Mouse (Mus musculus) embryonic facial prominence, embryonic 11.5 days (tissue): ENCODE data around the gene Gm12394. TPM values are rescaled to one million over a fixed set of nuclear protein-coding genes. Genes with fewer than 3 reads are reported as not detected.

Experiments used
- ATAC-seq: fragments of 200-750 bp; cut with Nextera tagmentation; replicated peaks from 2 replicates; pipeline ENCODE4 v1.8.0; 2017; ENCODE audit warnings: low read depth; ENCODE audit not compliant: insufficient number of reproducible peaks, low FRiP score, low TSS enrichment
- DNase-seq: peaks from one replicate; pipeline ENCODE4 v3.0.0-alpha.2; 2015; ENCODE audit warnings: low spot score
- H3K27ac ChIP-seq: fragments of 300-500 bp; sonication (generic); replicated peaks from 2 replicates; pipeline ENCODE4 v1.5.1; 2014; ENCODE audit warnings: mild to moderate bottlenecking, low read depth, low read length, control low read depth
- H3K27me3 ChIP-seq: fragments of 300-500 bp; sonication (generic); 2 replicates; pipeline ENCODE4 v1.6.1; 2014; ENCODE audit warnings: mild to moderate bottlenecking, low read length, moderate library complexity, mixed read lengths; ENCODE audit not compliant: control insufficient read depth, insufficient read depth
- H3K36me3 ChIP-seq: fragments of 300-500 bp; sonication (generic); replicated peaks from 2 replicates; pipeline ENCODE4 v1.6.1; 2014; ENCODE audit warnings: low read depth, mild to moderate bottlenecking, low read length, moderate library complexity, mixed read lengths; ENCODE audit not compliant: control insufficient read depth, insufficient read depth
- H3K4me1 ChIP-seq: fragments of 300-500 bp; sonication (generic); 2 replicates; pipeline ENCODE4 v1.6.1; 2014; ENCODE audit warnings: low read length, mixed read lengths; ENCODE audit not compliant: control insufficient read depth, insufficient read depth
- H3K4me2 ChIP-seq: fragments of 300-500 bp; sonication (generic); 2 replicates; pipeline ENCODE4 v1.6.1; 2014; ENCODE audit warnings: low read depth, mild to moderate bottlenecking, control low read depth, low read length, moderate library complexity
- H3K4me3 ChIP-seq: fragments of 300-500 bp; sonication (generic); 2 replicates; pipeline ENCODE4 v1.5.1; 2014; ENCODE audit warnings: low read depth, low read length, control low read depth
- H3K9ac ChIP-seq: fragments of 300-500 bp; sonication (generic); replicated peaks from 2 replicates; pipeline ENCODE4 v1.6.1; 2014; ENCODE audit warnings: mild to moderate bottlenecking, control low read depth, low read length
- H3K9me3 ChIP-seq: fragments of 300-500 bp; sonication (generic); replicated peaks from 2 replicates; pipeline ENCODE4 v1.6.1; 2016; ENCODE audit warnings: mild to moderate bottlenecking, low read length, inconsistent platforms, mixed read lengths; ENCODE audit not compliant: control insufficient read depth
- WGBS: fragments of 180-500 bp; shearing (Covaris S2); extraction: QIAGEN DNeasy Blood & Tissue Kit; methylation state at CpG from one replicate; pipeline ENCODE4 v1.1.7; 2014; 5-methylcytosine and 5-hydroxymethylcytosine counted together
- polyA plus RNA-seq: library from polyadenylated mRNA; unstranded; fragments of >200 nt; fragmentation: Nextera tagmentation; extraction: Ambion mirVana; gene quantifications from 2 replicates; pipeline ENCODE4 v1.2.1, GENCODE M21; 2014

The Gm12394 gene
- polyA plus RNA-seq, 1 experiment from 2014 or later: 0.25 TPM

DNA sequence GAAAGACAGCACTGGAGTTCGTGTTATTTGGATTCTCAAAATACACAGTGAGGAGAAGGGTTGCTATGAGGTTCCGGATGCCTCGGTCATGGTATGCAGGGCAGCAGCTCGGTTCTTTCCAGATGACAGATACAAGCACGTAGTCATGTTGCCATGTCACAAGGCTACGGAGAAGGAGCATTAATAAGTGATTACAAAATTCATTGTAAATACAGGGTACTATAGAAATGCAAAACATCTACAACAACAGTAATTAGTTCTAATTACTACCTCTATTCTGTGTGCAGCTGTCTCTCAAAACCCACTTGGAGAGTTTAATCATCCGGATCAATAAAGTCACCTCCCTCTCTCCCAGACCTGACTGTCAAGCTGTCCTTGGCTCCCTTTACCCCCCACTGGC, 38.5 kb upstream of the Gm12394 start:
- no peaks in the 10 kb centered on the region for H3K36me3 ChIP-seq
- 67% methylated on average over 7 of the region's 7 CpGs for whole genome bisulfite sequencing
- no peak overlapping the region for H3K4me3 ChIP-seq
- ATAC-seq (no peak), DNase-seq (no peak)
- no peak overlapping the region for H3K9ac ChIP-seq
- no peaks in the 10 kb centered on the region for H3K27me3 ChIP-seq
- no peaks in the 10 kb centered on the region for H3K4me1 ChIP-seq
- H3K9me3 ChIP-seq: no peaks in the 10 kb centered on the region
- H3K4me2 ChIP-seq: no peak overlapping the region
- no peak overlapping the region for H3K27ac ChIP-seq

DNA sequence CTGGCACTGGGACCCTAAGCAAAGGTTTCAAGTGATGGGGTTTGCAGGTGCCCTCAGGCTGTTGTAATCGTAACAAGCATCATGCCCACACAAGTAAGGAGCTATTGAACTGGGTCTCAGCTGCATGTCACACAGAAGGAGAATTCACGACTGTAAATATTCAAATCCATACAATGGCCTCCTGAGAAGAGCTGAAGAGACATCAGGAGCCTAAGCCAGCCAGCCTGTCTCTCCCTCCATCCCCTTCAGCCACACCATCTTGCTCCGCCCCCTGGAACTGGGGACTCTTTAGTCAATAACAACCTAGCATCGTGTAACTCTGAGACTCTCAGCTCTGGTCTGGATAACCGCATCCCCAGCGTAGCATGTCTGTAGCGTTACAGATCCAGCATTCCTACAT, 34.6 kb upstream of the Gm12394 start:
- no peaks in the 10 kb centered on the region for H3K9me3 ChIP-seq
- no peak overlapping the region for H3K4me2 ChIP-seq
- no peaks in the 10 kb centered on the region for H3K27me3 ChIP-seq
- ATAC-seq: no peak
- H3K4me1 ChIP-seq: no peaks in the 10 kb centered on the region
- H3K4me3 ChIP-seq: no peak overlapping the region
- no peaks in the 10 kb centered on the region for H3K36me3 ChIP-seq
- H3K9ac ChIP-seq: no peak overlapping the region
- 62% methylated on average over 7 of the region's 7 CpGs for WGBS
- no peak for DNase-seq
- H3K27ac ChIP-seq: no peak overlapping the region

DNA sequence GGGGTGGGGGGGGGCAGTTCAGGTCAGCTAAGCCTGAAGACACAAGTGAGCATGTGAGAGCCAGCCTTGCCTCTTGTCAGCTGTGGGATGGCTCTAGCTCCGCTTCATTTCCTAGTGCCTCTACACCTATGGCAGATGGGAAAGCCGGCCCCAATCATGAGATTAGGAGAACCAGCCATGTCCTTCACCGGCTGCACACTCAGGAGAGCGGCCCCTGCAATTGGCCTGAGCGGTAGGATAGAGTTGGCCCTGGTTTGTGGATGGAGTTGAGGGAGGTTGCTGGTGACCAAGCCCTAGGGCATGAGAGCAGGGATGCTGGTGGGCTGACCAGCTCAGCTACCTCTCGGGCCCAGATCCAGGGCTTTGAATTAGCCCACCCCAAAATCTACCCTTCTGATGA, 32.2 kb upstream of the Gm12394 start:
- Histone ChIP-seq H3K4me2 (no peak overlapping the region), H3K9ac (no peak overlapping the region), H3K27ac (no peak overlapping the region), H3K36me3 (no peaks in the 10 kb centered on the region), H3K27me3 (no peaks in the 10 kb centered on the region), H3K4me3 (no peak overlapping the region), H3K4me1 (no peaks in the 10 kb centered on the region), H3K9me3 (no peaks in the 10 kb centered on the region)
- DNase-seq (no peak), ATAC-seq (no peak)
- WGBS: 93% methylated on average over 6 of the region's 6 CpGs

DNA sequence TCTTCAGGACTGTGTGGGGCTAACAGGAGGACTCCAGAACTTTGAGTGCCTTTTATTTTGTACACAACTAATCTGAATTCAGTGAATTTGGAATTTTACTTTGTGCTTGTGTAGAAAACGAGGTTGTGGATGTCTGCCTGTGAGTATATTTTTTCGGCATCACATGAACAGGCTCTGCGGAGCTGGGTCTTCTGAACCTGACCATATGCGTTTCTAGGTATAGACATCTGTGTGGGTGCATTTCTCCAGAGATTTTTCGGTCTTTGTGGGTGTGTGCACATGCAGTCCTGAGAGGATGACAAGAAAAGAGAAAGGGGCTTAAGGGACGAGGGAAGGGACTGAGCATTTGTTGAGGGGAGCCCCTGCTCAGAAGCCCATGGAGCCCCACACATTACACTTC, 30.4 kb upstream of the Gm12394 start:
- 88% methylated on average over 6 of the region's 6 CpGs for WGBS
- no peak for ATAC-seq
- H3K27ac ChIP-seq: no peak overlapping the region
- no peaks in the 10 kb centered on the region for H3K4me1 ChIP-seq
- no peak for DNase-seq
- H3K9ac ChIP-seq: no peak overlapping the region
- H3K9me3 ChIP-seq: no peaks in the 10 kb centered on the region
- no peak overlapping the region for H3K4me2 ChIP-seq
- no peaks in the 10 kb centered on the region for H3K27me3 ChIP-seq
- H3K36me3 ChIP-seq: no peaks in the 10 kb centered on the region
- H3K4me3 ChIP-seq: no peak overlapping the region

DNA sequence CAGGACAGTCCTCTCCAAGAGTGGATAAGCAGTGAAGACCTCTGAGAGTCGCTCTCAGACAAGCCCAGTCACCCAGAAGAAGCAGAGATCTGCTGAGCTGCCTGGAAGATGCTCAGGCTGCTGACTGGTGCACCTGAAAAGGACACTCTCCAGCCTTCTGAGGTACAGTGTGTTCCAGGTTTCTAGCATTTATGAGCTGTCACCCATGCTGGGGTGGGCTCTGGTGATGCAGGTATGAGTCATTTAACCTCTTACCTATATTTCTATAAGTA, 24.0 kb upstream of the Gm12394 start:
- Histone ChIP-seq H3K4me1 (no peaks in the 10 kb centered on the region), H3K4me3 (no peak overlapping the region), H3K4me2 (no peak overlapping the region), H3K9me3 (no peaks in the 10 kb centered on the region), H3K27me3 (no peaks in the 10 kb centered on the region), H3K27ac (no peak overlapping the region), H3K36me3 (no peaks in the 10 kb centered on the region), H3K9ac (no peak overlapping the region)
- WGBS: 36% methylated on average over 1 of the region's 1 CpGs
- DNase-seq (no peak), ATAC-seq (no peak)

- H3K4me3 ChIP-seq: no peak overlapping the region
- no peaks in the 10 kb centered on the region for H3K27me3 ChIP-seq
- no peak overlapping the region for H3K9ac ChIP-seq
- no peaks in the 10 kb centered on the region for H3K36me3 ChIP-seq
- H3K27ac ChIP-seq: no peak overlapping the region
- WGBS: 84% methylated on average over 16 of the region's 16 CpGs
- no peak overlapping the region for H3K4me2 ChIP-seq
- no peaks in the 10 kb centered on the region for H3K4me1 ChIP-seq
- H3K9me3 ChIP-seq: no peaks in the 10 kb centered on the region
- ATAC-seq (no peak), DNase-seq (no peak)
Measured at GRCm38 (mm10) chr4:42879829-42880676, 23.5 kb upstream of the Gm12394 start.

DNA sequence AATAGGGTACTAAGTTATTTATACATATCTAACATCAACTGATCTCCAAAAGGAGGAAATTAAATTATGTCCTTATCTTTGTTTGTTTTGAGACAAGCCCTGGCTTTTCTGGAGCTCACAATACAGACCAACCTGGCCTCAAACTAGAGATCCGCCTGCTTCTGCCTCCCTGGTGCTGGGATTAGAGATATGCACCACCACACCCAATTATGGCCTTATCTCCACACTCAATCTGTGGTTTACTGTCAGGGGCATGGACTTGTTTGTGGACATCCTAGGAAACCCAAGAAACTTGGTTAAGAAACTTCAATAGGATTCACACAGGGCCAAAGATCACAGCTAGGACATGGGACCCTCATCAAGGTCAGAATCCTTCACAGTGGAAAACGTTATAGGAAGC, 21.1 kb upstream of the Gm12394 start:
- Histone ChIP-seq H3K4me2 (no peak overlapping the region), H3K4me3 (no peak overlapping the region), H3K27ac (no peak overlapping the region), H3K4me1 (no peaks in the 10 kb centered on the region), H3K36me3 (no peaks in the 10 kb centered on the region), H3K9me3 (no peaks in the 10 kb centered on the region), H3K27me3 (no peaks in the 10 kb centered on the region), H3K9ac (no peak overlapping the region)
- ATAC-seq: no peak
- DNase-seq: no peak
- 75% methylated on average over 2 of the region's 2 CpGs for WGBS

DNA sequence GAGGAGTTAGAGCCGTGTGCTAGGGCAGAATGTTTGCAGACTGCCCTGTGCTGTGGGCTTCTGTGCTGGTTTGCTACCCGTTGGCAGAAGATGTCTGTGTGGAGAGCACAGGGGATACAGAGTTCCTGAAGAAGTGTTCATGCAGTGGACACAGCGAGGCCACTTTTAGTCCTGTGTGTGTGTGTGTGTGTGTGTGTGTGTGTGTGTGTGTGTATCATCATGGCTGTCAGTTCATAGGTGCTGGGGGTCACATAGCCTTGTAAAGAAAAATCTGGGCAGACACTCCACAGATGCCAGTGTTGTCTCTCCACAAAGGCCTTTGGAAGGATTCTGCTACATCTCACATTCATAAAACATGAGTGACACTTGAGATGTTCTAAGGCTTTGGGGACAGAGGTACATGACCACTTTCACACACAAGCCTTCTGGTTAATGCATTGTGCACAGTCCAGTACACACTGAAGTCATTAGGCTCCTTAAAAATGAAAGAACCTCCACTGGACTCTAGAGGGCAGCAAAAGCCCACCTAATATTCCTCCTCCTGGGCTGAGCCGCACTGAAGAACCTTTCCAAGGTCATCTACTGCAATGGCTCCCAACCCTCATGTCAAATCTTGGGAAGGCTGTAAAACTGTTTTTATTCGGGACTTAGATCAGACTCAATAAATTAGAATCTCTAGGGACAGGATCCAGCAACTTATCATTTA, 20.2 kb upstream of the Gm12394 start:
- no peaks in the 10 kb centered on the region for H3K27me3 ChIP-seq
- 35% methylated on average over 5 of the region's 5 CpGs for WGBS
- H3K36me3 ChIP-seq: no peaks in the 10 kb centered on the region
- no peak overlapping the region for H3K9ac ChIP-seq
- peak; percentile 73 for ATAC-seq
- H3K4me3 ChIP-seq: no peak overlapping the region
- H3K4me2 ChIP-seq: no peak overlapping the region
- H3K4me1 ChIP-seq: no peaks in the 10 kb centered on the region
- no peak overlapping the region for H3K27ac ChIP-seq
- DNase-seq: peak; percentile 81
- no peaks in the 10 kb centered on the region for H3K9me3 ChIP-seq
